Mouse (Mus musculus) gastrocnemius, postnatal 14 days (tissue): ENCODE measurements around the gene Mllt3. TPM values are rescaled to one million over a fixed set of nuclear protein-coding genes. Genes with fewer than 3 reads are reported as not detected.

Experiments used
- DNase-seq: peaks from one replicate; pipeline ENCODE4 v3.0.0; 2021; ENCODE audit warnings: mixed read lengths
- intact Hi-C: fragments of 180-260 bp; cut with DNase I; formaldehyde crosslinking; loops from one replicate; pipeline ENCODE4 v1.15.1; 2025; ENCODE audit warnings: low total_unique reads
- total RNA-seq, 2 experiments: library from RNA; stranded (reverse); gene quantifications; 2 replicates each; pipeline ENCODE4 v1.2.3; 2021

Mllt3 gene
- total RNA-seq, 2 experiments from 2014 or later = 33.5 TPM

DNA sequence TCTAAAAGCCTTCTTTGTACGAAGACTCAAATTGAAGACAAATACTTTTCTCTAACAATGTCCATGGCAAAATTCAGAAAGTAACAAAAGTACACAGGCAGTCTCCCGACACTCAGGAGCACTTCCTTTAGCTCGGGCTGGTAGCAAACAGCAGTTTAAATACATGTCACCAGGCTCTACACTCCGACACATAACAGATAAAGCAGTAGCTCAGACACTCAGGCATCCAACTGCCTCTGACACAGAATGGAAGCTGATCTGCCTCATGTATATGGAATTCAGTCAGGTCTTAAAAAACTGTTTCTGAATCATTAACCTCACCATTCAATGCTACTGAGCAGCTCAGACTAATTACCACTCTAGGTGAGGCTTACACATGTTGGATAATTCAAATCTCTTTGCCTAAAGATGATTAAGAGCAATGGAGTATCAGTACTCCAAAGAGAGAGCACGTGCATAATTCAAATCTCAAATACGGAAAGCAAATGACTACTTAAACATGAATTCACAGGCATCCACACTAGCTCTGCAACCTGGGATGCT lies 188.4 kb downstream of the Mllt3 start:
- DNase-seq = no peak
- intact Hi-C loops = no loop called here

GRCm38 (mm10) chr4:87840210-87840910 lies 192.8 kb downstream of the Mllt3 start:
- intact Hi-C loops = no loop called here
- DNase-seq = no peak

DNA sequence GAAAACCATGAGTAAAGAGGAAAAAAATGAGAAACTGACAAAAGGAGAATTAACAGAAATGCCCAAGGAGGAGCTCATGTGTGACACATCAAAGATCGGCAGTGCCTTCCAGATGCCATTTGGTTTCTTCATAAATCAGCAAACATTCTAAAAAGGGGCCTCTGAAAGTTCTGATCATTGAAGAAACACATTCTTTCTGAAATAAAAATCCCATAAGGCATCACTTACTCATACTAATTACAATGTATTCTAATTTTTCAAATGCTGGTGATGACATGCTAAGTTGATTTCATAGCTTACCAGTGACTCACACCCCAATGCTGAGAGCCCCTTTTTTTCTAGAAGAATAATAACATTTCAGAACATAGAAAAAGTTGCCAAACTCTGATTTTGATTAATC lies 194.4 kb downstream of the Mllt3 start:
- intact Hi-C loops = no loop called here
- no peak for DNase-seq

- intact Hi-C loops = no loop called here
Observed at GRCm38 (mm10) chr4:87837471-87838361, 195.4 kb downstream of the Mllt3 start.

DNA sequence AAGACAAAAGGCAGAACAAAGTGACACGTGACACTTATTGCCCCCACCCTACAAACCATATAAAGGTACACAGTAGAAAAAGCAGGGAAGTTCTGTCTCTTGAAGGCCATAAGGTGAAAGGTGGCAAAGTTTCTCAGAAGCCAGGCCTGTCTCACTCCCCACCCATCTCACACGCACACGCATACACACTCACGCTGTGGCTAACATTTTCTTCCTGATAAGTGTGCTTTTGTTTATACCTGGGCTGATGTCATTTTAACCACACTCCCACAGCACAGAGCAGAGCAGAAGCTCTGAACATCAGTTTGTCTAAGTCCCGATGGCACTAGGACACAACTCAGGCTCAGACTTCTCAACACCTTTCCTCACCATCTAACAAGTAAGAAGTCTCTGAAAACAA lies 196.9 kb downstream of the Mllt3 start:
- DNase-seq = no peak
- intact Hi-C loops = no loop called here

More at GRCm38 (mm10) chr4:87837471-87838361, 195.4 kb downstream of the Mllt3 start:
- no peak for DNase-seq

DNA sequence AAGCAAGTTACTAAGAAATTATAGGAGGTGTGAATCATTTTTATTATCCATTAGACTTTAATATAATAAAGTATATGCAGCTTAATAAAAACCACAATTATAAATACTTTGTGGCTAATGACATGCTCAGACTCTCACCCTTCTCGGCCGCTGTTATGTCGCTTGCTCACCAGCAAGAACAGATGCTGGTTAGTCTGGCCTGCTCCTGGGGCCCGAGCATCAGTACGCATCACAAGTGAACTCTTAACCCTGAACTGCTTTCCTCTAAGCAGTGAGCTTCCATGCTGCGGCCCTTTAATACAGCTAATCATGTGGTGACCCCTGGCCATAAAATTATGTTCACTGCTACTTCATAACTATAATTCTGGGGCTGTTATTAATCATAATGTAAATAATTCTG lies 198.0 kb downstream of the Mllt3 start:
- intact Hi-C loops = no loop called here
- DNase-seq = no peak

- intact Hi-C loops = no loop called here
- no peak for DNase-seq
Observed at GRCm38 (mm10) chr4:87834310-87834709, 198.9 kb downstream of the Mllt3 start.

GRCm38 (mm10) chr4:87830794-87831306 lies 202.3 kb downstream of the Mllt3 start:
- intact Hi-C loops = no loop called here
- DNase-seq = no peak

DNA sequence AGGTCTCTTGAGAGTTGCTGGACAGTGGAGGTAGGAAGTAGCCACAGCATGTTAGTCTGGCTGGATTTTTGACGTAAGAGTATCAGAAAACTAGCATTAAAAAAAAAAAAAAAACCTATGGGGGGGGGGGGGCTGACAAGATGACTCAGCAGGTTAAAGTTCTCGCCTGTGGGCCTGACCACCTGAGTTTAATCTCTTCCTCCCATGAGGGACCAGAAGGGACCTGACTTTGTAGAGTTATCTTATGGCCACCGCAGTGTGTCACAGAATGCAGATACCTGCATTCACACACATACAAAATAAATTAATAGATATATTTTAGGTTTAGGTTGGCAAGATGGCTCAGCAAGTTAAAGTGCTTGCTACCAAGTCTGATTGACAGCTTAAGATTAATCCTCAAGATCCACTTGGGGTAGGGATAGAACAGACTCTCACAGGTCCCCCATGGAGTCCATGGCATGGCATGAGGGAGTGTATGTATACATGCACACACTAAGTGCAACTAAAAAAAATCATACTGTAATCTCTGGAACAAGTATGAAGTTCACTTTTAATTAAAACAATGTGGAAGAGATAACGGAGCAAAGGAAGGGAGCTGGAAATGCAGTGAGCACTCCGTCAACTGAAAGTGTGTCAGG lies 203.6 kb downstream of the Mllt3 start:
- intact Hi-C loops = no loop called here

DNA sequence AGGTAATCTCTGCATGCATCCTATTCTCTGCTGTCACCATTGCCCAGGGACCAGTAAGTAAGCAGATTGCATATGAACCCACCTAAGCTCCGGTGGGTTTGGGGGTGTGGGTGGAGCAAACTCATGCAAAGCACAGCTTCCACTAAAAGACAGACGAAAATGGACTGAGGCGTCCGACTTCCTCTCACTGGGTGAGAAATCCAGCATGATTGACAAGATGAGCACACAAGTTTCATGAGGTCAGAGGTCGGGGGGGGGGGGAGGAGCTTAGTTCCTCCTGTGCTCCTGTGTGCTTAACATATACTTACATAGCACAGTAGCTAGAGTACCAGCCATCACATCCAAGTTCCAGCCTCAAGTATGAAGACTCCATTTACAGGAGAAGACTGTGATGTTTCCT lies 206.8 kb downstream of the Mllt3 start:
- no peak for DNase-seq
- intact Hi-C loops = no loop called here

More for the DNA sequence above, 203.6 kb downstream of the Mllt3 start:
- DNase-seq = no peak

DNA sequence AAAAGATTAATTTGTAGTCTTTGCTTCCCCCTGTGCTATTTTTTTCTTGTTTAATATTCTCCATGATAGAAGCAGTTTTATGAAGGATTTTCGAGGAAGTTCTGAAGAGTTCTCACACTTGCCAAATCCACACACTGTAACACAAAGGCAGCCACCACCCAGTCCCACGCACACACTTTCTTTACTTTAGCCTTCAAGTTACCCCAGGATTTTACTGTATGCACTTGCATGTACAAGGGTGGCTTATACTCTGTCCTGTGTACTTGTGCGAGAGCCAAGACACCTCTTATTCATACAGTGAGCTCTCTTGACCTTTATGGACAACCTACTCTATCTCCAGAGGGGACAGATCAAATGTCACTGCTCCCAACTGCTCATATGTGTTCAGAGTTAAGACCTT lies 209.5 kb downstream of the Mllt3 start:
- no peak for DNase-seq
- intact Hi-C loops = no loop called here

DNA sequence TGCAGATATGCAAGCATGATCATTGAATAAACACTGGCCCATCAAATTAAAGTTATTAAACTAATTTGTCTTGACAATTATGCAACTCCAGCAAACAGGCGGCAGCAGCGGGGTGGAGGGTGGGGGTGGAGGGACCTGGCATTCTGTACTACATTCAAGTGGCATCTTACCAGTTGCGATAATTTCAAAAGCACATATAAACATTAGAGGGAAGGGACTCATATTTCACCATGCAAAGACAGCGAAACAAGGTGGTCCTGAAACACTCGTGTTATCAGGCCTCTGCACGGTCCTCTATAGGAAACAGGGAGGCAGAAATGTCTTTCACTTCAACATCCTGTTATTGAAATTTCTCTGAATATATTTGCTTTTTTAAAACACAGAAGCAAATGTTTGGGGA lies 210.0 kb downstream of the Mllt3 start:
- DNase-seq = no peak
- intact Hi-C loops = no loop called here

DNA sequence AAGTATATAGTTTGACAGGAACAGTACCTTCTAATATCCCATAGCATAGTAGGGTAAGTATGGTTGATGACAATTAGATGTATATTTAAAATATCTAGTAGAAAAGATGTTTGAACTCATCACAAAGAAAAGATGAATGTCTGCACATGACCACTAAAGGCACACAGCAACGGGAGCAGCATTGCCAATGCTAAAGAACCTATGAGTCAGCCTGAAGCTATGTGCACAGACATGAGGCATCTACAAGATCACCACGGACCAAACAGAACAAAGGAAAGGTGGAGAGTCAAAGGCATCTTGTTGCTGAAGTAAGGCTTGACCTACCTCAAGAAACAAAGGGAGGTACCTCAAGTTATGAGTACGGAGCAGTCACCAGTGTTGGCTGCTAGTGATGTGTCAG lies 212.3 kb downstream of the Mllt3 start:
- intact Hi-C loops = no loop called here
- DNase-seq = no peak

DNA sequence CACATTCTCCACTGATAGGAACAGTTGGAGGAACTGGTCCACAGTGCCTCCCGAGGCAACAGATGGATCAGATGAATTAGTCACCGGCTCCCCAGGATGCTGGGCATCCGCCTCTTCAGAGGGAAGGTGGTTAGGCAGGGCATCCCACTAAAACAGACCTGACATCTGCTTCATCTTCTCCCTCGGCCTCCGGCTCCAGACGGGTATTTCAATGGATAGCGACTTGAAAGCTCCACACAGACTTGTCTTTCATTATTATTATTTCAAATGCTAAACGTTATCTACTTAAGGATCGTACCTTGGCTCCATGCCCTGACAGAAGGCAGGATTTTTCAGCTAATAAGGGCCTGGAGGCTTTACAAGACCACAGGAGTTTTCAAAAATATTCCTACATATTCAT lies 214.0 kb downstream of the Mllt3 start:
- no peak for DNase-seq
- intact Hi-C loops = no loop called here

DNA sequence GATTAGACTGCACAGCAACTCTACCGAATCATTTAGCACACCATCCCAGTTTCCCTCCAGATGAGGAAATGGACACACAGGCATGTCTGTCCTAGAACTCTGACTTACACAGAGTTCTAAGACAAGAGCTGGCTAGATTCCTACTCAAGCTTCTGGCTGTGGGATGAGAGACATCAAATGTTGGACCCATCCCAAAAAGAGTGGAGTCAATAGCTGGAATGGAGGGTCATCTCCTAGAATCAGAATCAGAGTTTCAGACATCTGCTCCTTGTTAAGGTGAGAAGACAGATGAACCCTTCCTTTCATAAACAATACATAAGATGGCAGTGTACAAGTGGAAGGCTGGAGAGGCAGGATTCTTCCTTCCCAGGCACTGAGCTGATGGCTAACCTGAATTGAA lies 214.9 kb downstream of the Mllt3 start:
- no peak for DNase-seq
- intact Hi-C loops = no loop called here

GRCm38 (mm10) chr4:87815465-87816108 lies 217.6 kb downstream of the Mllt3 start:
- no peak for DNase-seq
- intact Hi-C loops = no loop called here

DNA sequence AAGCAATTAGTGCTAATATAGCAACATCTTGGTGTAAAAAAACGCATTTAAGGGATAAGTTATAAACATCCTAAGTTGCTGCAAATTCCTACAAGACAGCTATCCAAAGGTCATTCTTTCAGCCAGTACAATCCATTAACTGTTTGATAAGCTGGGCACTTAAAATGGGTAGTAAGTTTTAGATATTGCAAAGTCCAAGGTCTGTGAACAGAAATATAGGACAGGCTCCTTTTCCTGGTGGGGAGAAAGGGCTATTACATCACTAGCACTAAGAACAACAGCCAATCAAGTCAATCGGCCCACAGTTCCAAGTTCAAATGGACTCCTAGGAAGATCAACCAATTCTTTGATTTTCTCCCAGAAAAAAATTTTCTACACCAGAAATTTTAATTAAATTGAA lies 221.3 kb downstream of the Mllt3 start:
- intact Hi-C loops = no loop called here
- no peak for DNase-seq

DNA sequence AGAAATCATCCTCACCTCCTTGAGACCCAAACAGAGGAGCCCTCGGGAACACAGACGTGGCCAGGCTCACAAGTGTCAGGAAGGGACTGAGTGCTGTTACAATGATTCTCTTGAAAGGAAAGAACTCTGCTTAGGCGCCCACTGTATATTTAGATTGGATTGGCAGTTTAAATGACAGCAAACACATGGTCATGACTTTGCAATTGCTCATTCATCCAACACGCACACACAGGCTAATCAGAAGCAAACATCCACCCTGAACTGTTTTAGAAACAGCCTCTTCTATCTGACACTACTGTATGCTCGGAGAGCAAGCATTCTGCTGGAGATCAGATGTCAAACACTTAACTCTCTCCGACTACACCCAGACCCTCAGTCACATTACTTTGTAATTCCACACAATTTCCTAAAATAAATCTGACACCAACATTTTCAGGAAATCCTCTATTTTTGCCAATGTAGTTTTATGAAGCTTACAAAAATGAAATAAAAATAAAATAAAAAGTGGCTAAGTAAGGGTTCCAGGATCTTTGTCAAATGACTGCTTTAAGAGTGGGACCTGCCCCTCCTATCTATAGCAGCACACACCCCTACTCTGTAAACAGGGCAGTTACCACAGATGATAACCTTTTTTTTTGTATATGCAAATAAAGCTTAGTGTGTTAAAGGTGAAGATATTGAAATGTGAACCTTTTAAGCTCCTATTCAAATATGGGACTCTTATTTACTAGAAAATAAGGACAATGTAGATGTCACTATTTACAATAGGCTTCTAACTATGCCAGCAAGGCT lies 226.8 kb downstream of the Mllt3 start:
- intact Hi-C loops = no loop called here
- no peak for DNase-seq

DNA sequence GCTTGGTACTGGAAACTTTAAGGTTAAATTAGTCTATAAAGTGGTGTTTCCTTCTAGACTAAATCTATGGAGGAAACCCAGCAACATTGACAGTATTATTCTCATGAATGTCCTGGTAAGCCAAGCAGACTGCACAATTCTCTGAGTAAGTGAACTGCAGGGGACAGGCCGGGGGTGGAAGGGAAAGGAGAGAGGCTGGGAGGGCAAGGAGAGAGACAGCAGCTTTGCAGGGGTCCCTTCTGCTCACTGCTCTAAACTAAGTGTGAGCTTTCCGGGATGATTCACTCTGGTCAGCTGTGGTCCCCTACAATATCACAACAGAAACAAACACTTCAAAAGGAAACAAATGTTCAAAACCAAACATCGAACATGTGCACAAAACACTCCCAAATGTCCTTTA lies 228.6 kb downstream of the Mllt3 start:
- intact Hi-C loops = no loop called here
- no peak for DNase-seq
